Comparison of ENCODE assay signal across 9 mouse cellular contexts in the genomic region with DNA sequence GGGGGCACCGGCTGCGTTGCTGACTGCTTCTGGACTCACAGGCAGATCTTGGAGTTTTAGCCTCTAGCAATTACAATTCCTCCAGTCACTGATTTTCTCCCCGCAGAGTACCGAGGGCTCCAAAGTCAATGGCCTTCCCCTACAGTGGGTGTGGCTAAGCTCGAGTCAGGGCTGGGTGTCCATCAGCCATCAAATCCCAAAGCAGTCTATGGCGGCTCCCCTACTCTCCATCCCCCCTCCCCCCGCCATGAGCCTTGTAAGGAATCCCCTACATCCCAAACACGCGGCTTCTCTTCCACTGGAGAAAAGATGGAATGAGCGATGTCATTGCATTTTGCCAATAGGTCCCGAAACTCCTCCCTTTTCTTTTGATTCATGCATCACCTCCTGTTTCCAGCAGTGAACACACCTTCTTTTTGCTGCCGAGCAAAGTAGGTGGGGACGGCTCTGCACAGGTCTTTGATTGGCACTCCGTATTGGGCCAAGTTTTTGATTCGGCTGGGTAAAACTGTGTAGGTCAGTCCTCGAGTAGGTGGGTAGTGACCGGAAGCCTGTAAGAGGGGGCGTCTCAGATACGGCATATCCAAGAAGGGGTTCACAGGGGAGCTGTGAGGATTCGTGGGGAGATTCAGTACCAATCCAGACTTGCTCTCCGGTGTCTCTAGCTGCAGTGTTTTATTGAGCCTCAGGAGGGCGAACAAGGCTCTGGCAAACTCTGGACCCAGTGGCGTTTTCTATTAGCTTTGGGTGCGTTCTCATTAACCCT. TPM values are rescaled to one million over a fixed set of nuclear protein-coding genes. Genes with fewer than 3 reads are reported as not detected.
DNase-seq lines count a peak whose midpoint lies in the region; ATAC-seq and TF ChIP-seq lines count a peak whose summit lies in the region.
"Had no signal": no experiment of that assay in that cellular context is flagged by ENCODE, and none has a peak within 500 bp of the region (broad histone marks: within the 10 kb centered on the region; RNA-seq: fewer than 3 reads in every experiment).

No protein-coding gene starts in this region.

- H3K27me3 ChIP-seq in kidney, embryonic 14.5 days (ENCODE audit: control insufficient read depth, insufficient read depth, low read length) = peaks cover 5% of the 10 kb centered on the region
- H3K27me3 ChIP-seq in Patski = peaks cover 19% of the 10 kb centered on the region
- H3K27me3 ChIP-seq in forebrain, embryonic 14.5 days (replicated peaks; ENCODE audit: control insufficient read depth, insufficient read depth, low read length) = no peaks in the 10 kb centered on the region
- no peaks in the 10 kb centered on the region for H3K27me3 ChIP-seq in stomach, postnatal 0 days (ENCODE audit: control insufficient read depth, insufficient read depth, low read length)

- 15% methylated on average over 24 of the region's 24 CpGs for WGBS in kidney, embryonic 14.5 days
- WGBS in forebrain, embryonic 14.5 days = 6% methylated on average over 24 of the region's 24 CpGs
- WGBS in stomach, postnatal 0 days = 11% methylated on average over 24 of the region's 24 CpGs

- H3K4me2 ChIP-seq in kidney, embryonic 14.5 days (replicated peaks; ENCODE audit: low read depth, low read length) = peak overlapping the region; percentile 35
- peak overlapping the region; percentile 57 for H3K4me2 ChIP-seq in forebrain, embryonic 14.5 days (ENCODE audit: low read length)
- H3K4me2 ChIP-seq in stomach, postnatal 0 days (replicated peaks; ENCODE audit: low read depth) = peak overlapping the region; percentile 62

- no peak for DNase-seq in kidney, adult 11 months
- no peak for DNase-seq in Patski (ENCODE audit: low read depth, low spot score)
- DNase-seq in forebrain, embryonic 14.5 days (ENCODE audit: low spot score) = peak; percentile 54
- peak; percentile 50 for DNase-seq in kidney, postnatal 10 days
- peak; percentile 63 for DNase-seq in stomach, postnatal 0 days (ENCODE audit: low spot score)
- DNase-seq in thymus, postnatal 10 days (ENCODE audit: low spot score in 2 of 2) = no peak

- H3K9ac ChIP-seq in kidney, embryonic 14.5 days (ENCODE audit: low read depth, low read length) = no peak overlapping the region
- H3K9ac ChIP-seq in forebrain, embryonic 14.5 days (ENCODE audit: low read length) = peak overlapping the region; percentile 46; the same call in 1 of the 2 replicates
- H3K9ac ChIP-seq in stomach, postnatal 0 days (ENCODE audit: low read length) = no peak overlapping the region

- CTCF ChIA-PET in Patski (lab: Charles Lee) = no interaction called here

- in situ Hi-C loops in Patski (cut with MboI; ENCODE audit: low pct_unique_long_range_greater_than_20kb) = no loop called here

- H3K9me3 ChIP-seq in kidney, embryonic 14.5 days (ENCODE audit: control insufficient read depth, low read length) = no peaks in the 10 kb centered on the region
- no peaks in the 10 kb centered on the region for H3K9me3 ChIP-seq in forebrain, embryonic 14.5 days (replicated peaks; ENCODE audit: control insufficient read depth, low read length)
- no peaks in the 10 kb centered on the region for H3K9me3 ChIP-seq in stomach, postnatal 0 days (ENCODE audit: control insufficient read depth, low read length)

- H3K27ac ChIP-seq in kidney, embryonic 14.5 days (ENCODE audit: low read depth, low read length) = no peak overlapping the region
- H3K27ac ChIP-seq in forebrain, embryonic 14.5 days (ENCODE audit: low read depth, low read length) = no peak overlapping the region
- H3K27ac ChIP-seq in stomach, postnatal 0 days (replicated peaks) = no peak overlapping the region

- no peaks in the 10 kb centered on the region for H3K4me1 ChIP-seq in kidney, embryonic 14.5 days (ENCODE audit: control insufficient read depth, insufficient read depth, low read length)
- no peaks in the 10 kb centered on the region for H3K4me1 ChIP-seq in forebrain, embryonic 14.5 days (ENCODE audit: control insufficient read depth, insufficient read depth, low read length)
- no peaks in the 10 kb centered on the region for H3K4me1 ChIP-seq in stomach, postnatal 0 days (replicated peaks; ENCODE audit: control insufficient read depth, insufficient read depth)

- no peaks in the 10 kb centered on the region for H3K36me3 ChIP-seq in kidney, embryonic 14.5 days (ENCODE audit: control insufficient read depth, insufficient read depth, low read length)
- H3K36me3 ChIP-seq in forebrain, embryonic 14.5 days (ENCODE audit: control insufficient read depth, insufficient read depth, low read length) = no peaks in the 10 kb centered on the region
- no peaks in the 10 kb centered on the region for H3K36me3 ChIP-seq in stomach, postnatal 0 days (ENCODE audit: control insufficient read depth, insufficient read depth, low read length)

- TF ChIP-seq CTCF in Patski (IDR thresholded peaks at IDR 0.05) = peak; percentile 36
- TF ChIP-seq CTCF in stomach, postnatal 0 days (IDR thresholded peaks at IDR 0.05; ENCODE audit: low read depth) = peak; percentile 74

- peak overlapping the region; percentile 22 for H3K4me3 ChIP-seq in kidney, embryonic 14.5 days (ENCODE audit: low read length)
- H3K4me3 ChIP-seq in forebrain, embryonic 14.5 days (ENCODE audit: low read depth, low read length) = peak overlapping the region; percentile 23
- H3K4me3 ChIP-seq in stomach, postnatal 0 days (ENCODE audit: low read depth, low read length) = peak overlapping the region; percentile 33

- POLR2A ChIA-PET in Patski (lab: Charles Lee) = no interaction called here

- TF ChIP-seq EP300 in stomach, postnatal 0 days (optimal IDR thresholded peaks at IDR 0.05) = no peak

- peak; percentile 59; the same call in 1 of the 2 replicates for ATAC-seq in kidney, embryonic 14.5 days (ENCODE audit: low FRiP score, low TSS enrichment)
- no peak for ATAC-seq in Patski
- peak; percentile 32; the same call in 1 of the 2 replicates for ATAC-seq in forebrain, embryonic 14.5 days
- ATAC-seq in megakaryocyte progenitor cell, adult 5-6 weeks (replicated peaks; ENCODE audit: poor library complexity) = peak; percentile 61
- ATAC-seq in stomach, postnatal 0 days (ENCODE audit: low FRiP score, low TSS enrichment) = no peak

RNA-seq across cellular contexts. Expression of a gene that starts 4.6 kb away (rescaled TPM):
- polyA plus RNA-seq in kidney, embryonic 14.5 days (2014; fragmentation: Nextera tagmentation; extraction: Ambion mirVana) = not detected in 2 replicates
- polyA plus RNA-seq in Patski (2021) = not detected
- polyA plus RNA-seq in forebrain, embryonic 14.5 days (2014; fragmentation: Nextera tagmentation; extraction: Ambion mirVana) = 0.42 and 0.45 TPM in 2 replicates
- total RNA-seq in megakaryocyte progenitor cell, adult 5-6 weeks (2015) = not detected in 2 replicates
- total RNA-seq in megakaryocyte progenitor cell, adult 5-6 weeks (2017) = not detected in 2 replicates
- 73.4 and 107 TPM in 2 replicates for polyA plus RNA-seq in stomach, postnatal 0 days (2015; fragmentation: Nextera tagmentation; extraction: Ambion mirVana)

RNA-seq across cellular contexts. Expression of a gene that starts 11.0 kb away (rescaled TPM):
- polyA plus RNA-seq in kidney, embryonic 14.5 days (2014; fragmentation: Nextera tagmentation; extraction: Ambion mirVana) = not detected in 2 replicates
- not detected for polyA plus RNA-seq in Patski (2021)
- polyA plus RNA-seq in forebrain, embryonic 14.5 days (2014; fragmentation: Nextera tagmentation; extraction: Ambion mirVana) = not detected in 2 replicates
- total RNA-seq in megakaryocyte progenitor cell, adult 5-6 weeks (2015) = not detected in 2 replicates
- total RNA-seq in megakaryocyte progenitor cell, adult 5-6 weeks (2017) = not detected in 2 replicates
- polyA plus RNA-seq in stomach, postnatal 0 days (2015; fragmentation: Nextera tagmentation; extraction: Ambion mirVana) = 6,164 and 6,292 TPM in 2 replicates
- total RNA-seq: layer of hippocampus, postnatal 25 days had no signal

RNA-seq across cellular contexts. Expression of a gene that starts 33.4 kb away (rescaled TPM):
- polyA plus RNA-seq in kidney, embryonic 14.5 days (2014; fragmentation: Nextera tagmentation; extraction: Ambion mirVana) = not detected in 2 replicates
- polyA plus RNA-seq in Patski (2021) = not detected
- not detected in 2 replicates for polyA plus RNA-seq in forebrain, embryonic 14.5 days (2014; fragmentation: Nextera tagmentation; extraction: Ambion mirVana)
- not detected in 2 replicates for total RNA-seq in megakaryocyte progenitor cell, adult 5-6 weeks (2015)
- not detected in 2 replicates for total RNA-seq in megakaryocyte progenitor cell, adult 5-6 weeks (2017)
- 3,206 and 3,289 TPM in 2 replicates for polyA plus RNA-seq in stomach, postnatal 0 days (2015; fragmentation: Nextera tagmentation; extraction: Ambion mirVana)
- total RNA-seq: layer of hippocampus, postnatal 25 days had no signal

RNA-seq across cellular contexts. Expression of a gene that starts 44.7 kb away (rescaled TPM):
- not detected in 2 replicates for polyA plus RNA-seq in kidney, embryonic 14.5 days (2014; fragmentation: Nextera tagmentation; extraction: Ambion mirVana)
- polyA plus RNA-seq in Patski (2021) = not detected
- not detected in 2 replicates for polyA plus RNA-seq in forebrain, embryonic 14.5 days (2014; fragmentation: Nextera tagmentation; extraction: Ambion mirVana)
- not detected in 2 replicates for total RNA-seq in megakaryocyte progenitor cell, adult 5-6 weeks (2015)
- not detected in 2 replicates for total RNA-seq in megakaryocyte progenitor cell, adult 5-6 weeks (2017)
- polyA plus RNA-seq in stomach, postnatal 0 days (2015; fragmentation: Nextera tagmentation; extraction: Ambion mirVana) = not detected in 2 replicates

RNA-seq across cellular contexts. Expression of a gene that starts 48.5 kb away (rescaled TPM):
- 7.4 and 7.7 TPM in 2 replicates for polyA plus RNA-seq in kidney, embryonic 14.5 days (2014; fragmentation: Nextera tagmentation; extraction: Ambion mirVana)
- polyA plus RNA-seq in Patski (2021) = 25.1 TPM
- polyA plus RNA-seq in forebrain, embryonic 14.5 days (2014; fragmentation: Nextera tagmentation; extraction: Ambion mirVana) = 1.9 and 2.3 TPM in 2 replicates
- total RNA-seq in megakaryocyte progenitor cell, adult 5-6 weeks (2015) = 1.2 and 1.5 TPM in 2 replicates
- 0.07 and 0.08 TPM in 2 replicates for total RNA-seq in megakaryocyte progenitor cell, adult 5-6 weeks (2017)
- 5.9 and 6.9 TPM in 2 replicates for polyA plus RNA-seq in stomach, postnatal 0 days (2015; fragmentation: Nextera tagmentation; extraction: Ambion mirVana)

Comparison
In these comparisons a context has a peak if more than half of its experiments do, and no peak if none do; other contexts are left out.
1. DNase-seq: peak in forebrain, embryonic 14.5 days (single experiment), kidney, postnatal 10 days (single experiment) and stomach, postnatal 0 days (single experiment); none in kidney, adult 11 months (single experiment), Patski (single experiment) and thymus, postnatal 10 days (0 of 2).
2. ATAC-seq: peak in kidney, embryonic 14.5 days (single experiment), forebrain, embryonic 14.5 days (single experiment) and megakaryocyte progenitor cell, adult 5-6 weeks (single experiment); none in Patski (single experiment) and stomach, postnatal 0 days (single experiment).
3. RNA of a gene that starts 4.6 kb away (polyA plus RNA-seq): 73.4 to 107 TPM in stomach, postnatal 0 days; 0.42 to 0.45 TPM in forebrain, embryonic 14.5 days, not detected in kidney, embryonic 14.5 days and not detected in Patski (single experiment); every median in the first group is over 10 times any median in the second.
4. RNA of a gene that starts 11.0 kb away (polyA plus RNA-seq): 6,164 to 6,292 TPM in stomach, postnatal 0 days; not detected in kidney, embryonic 14.5 days, not detected in Patski (single experiment) and not detected in forebrain, embryonic 14.5 days; every median in the first group is over 1,000 times any median in the second.
5. RNA of a gene that starts 33.4 kb away (polyA plus RNA-seq): 3,206 to 3,289 TPM in stomach, postnatal 0 days; not detected in kidney, embryonic 14.5 days, not detected in Patski (single experiment) and not detected in forebrain, embryonic 14.5 days; every median in the first group is over 1,000 times any median in the second.
6. Peak in every context shown above with its lines, with median percentiles within 50 percentile points of each other: H3K4me2 ChIP-seq and H3K4me3 ChIP-seq.